Mouse (Mus musculus): ENCODE measurements around the gene Rgs11. TPM values are rescaled to one million over a fixed set of nuclear protein-coding genes. Genes with fewer than 3 reads are reported as not detected.
"Not testable (repeated sequence)": the region's sequence is repeated elsewhere in the genome, so short reads cannot be mapped to it uniquely, and the experiment has no call there.

The Rgs11 gene
- 1 to 10 TPM; 1.6 to 1.8 TPM for total RNA-seq (2021)

- intact Hi-C loops (cut with DNase I): no loop called here
- DNase-seq: peak in 1 of 2 experiments; percentile 46
Observed at GRCm38 (mm10) chr17:26202737-26203136, at the start of gene Rgs11. Rgs11 (plus strand) TSS chr17:26202951.

GRCm38 (mm10) chr17:26162736-26163135 is 40.0 kb upstream of the Rgs11 start:
- intact Hi-C loops (cut with DNase I): no loop called here
- no peak for DNase-seq

DNA sequence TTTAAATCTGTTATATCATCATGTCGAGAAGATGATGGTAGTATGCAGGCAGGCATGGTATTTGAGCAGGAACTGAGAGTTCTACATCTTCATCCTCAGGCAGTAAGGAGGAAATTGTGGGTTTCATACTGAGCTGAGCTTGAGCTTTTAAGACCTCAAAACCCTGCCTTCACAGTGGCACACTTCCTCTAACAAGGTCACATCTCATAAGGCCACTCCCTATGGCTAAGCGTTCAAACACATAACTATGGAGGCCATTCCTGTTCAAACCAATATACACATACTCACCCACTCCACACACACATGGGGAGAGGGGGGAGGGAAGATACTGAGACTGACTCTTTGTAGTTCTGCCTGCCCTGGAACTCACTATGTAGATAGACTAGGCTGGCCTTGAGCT is 34.7 kb upstream of the Rgs11 start:
- intact Hi-C loops (cut with DNase I): no loop called here

GRCm38 (mm10) chr17:26175248-26175647 is 27.5 kb upstream of the Rgs11 start:
- DNase-seq; intact Hi-C loops (cut with DNase I): not testable (repeated sequence)

More for the DNA sequence above, 34.7 kb upstream of the Rgs11 start:
- DNase-seq: no peak

DNA sequence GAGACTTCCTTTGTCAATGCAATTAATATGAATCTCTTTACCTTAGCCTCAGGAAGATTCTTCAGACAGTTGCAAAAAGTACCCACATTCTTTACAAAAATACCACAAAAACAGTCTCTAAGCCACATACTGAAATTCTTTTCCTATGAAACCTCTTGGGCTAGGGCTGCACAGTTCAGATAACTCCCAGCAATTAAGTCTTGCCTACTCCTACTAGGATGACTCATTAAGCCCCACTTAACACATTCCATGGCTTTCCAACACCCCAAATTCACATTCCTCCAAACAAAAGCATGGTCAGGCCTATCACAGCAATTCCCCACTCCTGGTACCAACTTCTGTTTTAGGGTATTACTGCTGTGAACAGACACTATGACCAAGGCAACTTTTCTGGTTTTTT is 24.1 kb upstream of the Rgs11 start:
- intact Hi-C loops (cut with DNase I): no loop called here
- DNase-seq: no peak

DNA sequence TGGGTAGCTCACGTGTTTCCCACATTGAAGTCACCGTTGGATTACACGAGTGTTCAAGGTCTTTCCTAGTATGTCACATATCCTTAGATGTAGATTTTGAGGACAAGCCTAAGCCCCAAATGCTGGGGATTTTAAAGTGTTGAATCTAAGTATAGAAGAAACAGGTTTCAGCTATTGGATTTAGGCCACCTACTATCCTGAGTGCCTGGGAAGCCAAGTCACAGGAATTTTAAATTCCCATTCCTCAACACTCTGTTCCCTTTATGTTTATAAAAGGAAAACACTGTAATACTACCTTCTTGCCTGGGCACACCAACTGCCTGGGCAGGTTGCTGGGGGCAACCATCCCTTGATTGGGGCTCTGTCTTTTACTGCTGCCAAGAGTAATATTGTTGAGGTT is 21.6 kb upstream of the Rgs11 start:
- DNase-seq: no peak
- intact Hi-C loops (cut with DNase I): no loop called here

DNA sequence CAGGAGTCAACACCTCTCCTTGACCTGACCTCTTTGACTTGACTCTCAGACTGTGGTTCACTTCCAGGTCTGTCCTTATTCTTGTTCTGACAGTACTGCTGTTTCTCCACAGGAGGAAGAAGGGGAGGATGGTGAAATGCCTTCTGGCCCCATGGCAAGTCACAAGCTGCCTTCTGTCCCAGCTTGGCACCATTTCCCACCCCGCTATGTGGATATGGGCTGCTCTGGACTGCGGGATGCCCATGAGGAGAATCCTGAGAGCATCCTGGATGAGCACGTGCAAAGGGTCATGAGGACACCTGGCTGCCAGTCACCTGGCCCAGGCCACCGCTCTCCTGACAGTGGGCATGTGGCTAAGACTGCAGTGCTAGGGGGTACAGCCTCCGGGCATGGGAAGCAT is 15.2 kb upstream of the Rgs11 start:
- intact Hi-C loops (cut with DNase I): no loop called here

GRCm38 (mm10) chr17:26188091-26188805 is 14.5 kb upstream of the Rgs11 start:
- no peak for DNase-seq
- intact Hi-C loops (cut with DNase I): no loop called here

More for the DNA sequence above, 15.2 kb upstream of the Rgs11 start:
- DNase-seq: no peak

- intact Hi-C loops (cut with DNase I); DNase-seq: not testable (repeated sequence)
Observed at GRCm38 (mm10) chr17:26191486-26191885, 11.3 kb upstream of the Rgs11 start.

GRCm38 (mm10) chr17:26192481-26193190 is 10.1 kb upstream of the Rgs11 start:
- intact Hi-C loops (cut with DNase I): no loop called here
- DNase-seq: no peak

DNA sequence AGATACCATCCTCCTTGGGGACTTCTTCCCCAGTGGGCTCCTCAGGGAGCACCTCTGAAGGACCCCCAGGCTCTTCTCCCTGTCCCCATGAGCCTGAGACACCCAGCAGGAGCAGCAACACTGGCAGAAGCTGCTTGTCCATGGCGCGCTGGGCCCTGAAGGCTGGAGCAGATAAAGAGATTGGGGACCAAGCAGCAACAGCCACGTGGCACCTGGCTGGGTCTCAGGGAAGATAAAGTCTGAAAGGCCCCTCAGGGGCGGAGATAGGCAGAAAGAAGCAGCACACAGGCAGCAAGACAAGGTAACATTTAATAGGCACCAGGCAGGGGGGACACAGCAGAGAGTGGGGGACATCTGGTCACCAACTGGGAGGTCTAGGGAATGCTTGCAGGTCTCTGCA is 3.9 kb upstream of the Rgs11 start, which contains the start of gene Pdia2:
Gene Pdia2 (minus strand): TSS at position 196 of the 400 bp plus-strand sequence.
- DNase-seq: no peak
- intact Hi-C loops (cut with DNase I): no loop called here

DNA sequence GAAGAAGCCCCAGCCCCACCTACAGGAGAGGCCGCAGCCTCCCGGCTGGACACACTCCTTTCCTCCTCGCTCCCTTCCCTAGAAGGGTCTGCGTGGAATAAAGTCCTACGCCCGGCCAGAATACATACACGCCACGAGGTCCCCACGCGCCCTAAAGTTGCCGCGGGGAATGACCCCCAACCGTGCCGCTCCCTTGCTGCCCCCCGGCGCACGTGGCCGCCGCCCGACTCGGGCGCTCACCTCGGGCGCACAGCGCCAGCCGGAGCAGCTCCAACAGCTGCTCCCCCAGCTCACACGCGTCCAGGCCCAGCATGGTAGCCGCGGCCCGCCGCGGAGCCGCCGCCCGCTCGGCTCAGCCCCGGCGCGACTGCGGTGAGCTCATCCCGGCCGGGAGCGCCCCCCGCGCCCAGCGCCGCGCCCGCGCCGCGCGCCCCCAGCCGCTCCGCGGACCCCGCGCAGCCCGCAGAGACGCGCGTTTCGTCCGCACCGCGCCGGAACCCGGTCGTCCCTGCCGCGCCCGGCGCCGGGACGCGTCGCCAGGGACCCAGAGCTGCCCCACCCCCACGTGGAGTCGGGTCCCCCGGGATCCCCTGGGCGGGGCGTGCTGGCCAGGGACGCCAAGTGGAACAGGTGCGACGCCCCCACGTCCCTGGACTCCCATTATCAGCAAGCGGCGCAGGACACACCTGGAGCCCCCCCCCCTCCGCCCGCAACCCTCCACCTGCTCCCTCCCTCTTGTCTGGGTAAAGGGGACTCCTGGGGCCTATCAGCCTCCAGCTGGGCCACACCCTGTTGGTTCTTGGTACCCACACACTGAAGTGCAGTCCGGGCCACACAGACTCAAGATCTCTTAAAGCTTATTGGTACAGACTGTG is 1.7 kb upstream of the Rgs11 start:
- intact Hi-C loops (cut with DNase I): no loop called here
- no peak for DNase-seq

GRCm38 (mm10) chr17:26201998-26202397 is 753 bp upstream of the Rgs11 start:
- intact Hi-C loops (cut with DNase I): no loop called here
- DNase-seq: no peak

DNA sequence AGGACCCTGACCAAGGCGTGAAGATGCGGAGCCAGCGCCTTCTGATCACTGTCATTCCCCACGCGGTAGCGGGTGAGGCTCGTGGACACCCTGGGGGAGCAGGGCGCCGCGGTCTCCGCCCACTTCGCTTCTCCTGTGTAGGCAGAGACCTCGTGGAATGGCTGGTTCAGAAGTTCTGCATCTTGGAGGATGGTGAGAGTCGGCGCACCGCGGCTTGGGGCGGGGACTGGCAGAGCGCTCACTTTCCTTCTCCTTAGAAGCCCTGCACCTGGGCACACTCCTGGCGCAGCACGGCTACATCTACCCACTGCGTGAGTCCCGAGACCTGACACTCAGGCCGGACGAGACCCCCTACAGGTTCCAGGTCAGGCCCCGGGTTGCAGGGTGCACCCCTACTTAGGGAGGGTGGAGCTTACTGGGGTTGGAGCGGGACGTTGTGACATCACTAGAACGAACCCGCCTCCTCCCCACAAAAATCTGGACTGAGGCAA is 615 bp downstream of the Rgs11 start:
- peak in 1 of 2 experiments; percentile 19 for DNase-seq

DNA sequence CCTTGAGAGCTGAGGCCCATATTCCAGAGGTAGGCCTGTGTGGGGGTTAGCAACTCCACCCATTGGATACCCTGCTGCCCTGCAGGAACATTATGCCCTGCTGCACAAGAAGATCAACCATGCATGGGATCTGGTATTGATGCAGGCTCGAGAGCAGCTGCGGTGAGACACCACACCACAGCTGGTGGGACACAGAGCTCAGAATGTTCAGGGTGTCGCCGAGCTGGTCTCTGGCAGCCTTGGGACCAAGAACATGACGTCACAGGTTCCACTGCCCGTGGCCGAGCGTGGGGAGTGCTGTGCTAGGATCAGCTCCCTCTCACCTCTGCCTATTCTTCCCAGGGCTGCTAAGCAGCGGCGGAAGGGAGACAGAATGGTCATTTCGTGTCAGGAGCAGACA is 2.0 kb downstream of the Rgs11 start:
- no peak for DNase-seq
- intact Hi-C loops (cut with DNase I): no loop called here

More for the DNA sequence above, 615 bp downstream of the Rgs11 start:
- intact Hi-C loops (cut with DNase I): no loop called here

DNA sequence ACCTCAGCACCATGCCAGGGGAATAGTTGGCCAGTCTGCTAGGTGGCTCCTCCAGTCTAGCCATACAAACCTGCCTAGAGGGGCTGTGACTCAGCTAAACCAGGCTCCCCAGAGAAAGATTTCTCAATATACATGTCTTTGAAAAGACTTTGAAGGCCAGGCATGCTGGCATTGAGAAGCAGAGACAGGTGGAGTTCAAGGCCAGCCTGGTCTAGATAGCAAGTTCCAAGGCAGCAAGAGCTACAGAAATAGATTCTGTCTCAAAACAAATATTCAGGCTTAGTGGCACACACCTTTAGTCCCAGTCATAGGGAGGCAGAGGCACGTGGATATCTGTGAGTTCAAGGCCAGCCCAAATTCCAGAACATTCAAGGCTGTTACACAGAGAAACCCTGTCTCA is 3.6 kb downstream of the Rgs11 start:
- intact Hi-C loops (cut with DNase I): no loop called here
- no peak for DNase-seq

GRCm38 (mm10) chr17:26207686-26208085 is 4.9 kb downstream of the Rgs11 start, which contains the start of gene Arhgdig:
Arhgdig (minus strand) TSS chr17:26207786.
- no peak for DNase-seq
- intact Hi-C loops (cut with DNase I): no loop called here

DNA sequence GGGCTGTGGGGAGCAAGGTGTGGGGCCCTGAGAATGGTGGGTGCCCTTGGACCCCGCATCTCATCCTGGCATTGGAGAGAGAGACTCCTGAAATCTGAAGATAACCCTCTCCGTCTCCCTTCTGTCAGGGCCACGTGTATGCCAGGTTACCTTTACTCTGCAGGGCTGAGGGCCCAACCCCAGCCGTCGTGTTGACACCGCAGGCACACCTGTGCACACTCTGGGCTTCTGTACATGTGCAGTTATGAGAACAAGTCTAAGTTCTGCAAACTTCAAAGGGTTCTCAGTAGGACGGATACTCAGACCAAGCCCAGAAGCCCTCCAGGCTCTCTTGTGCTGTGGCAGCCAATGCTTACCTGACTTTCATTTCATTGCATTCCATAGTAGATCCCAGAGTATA is 9.5 kb downstream of the Rgs11 start:
- intact Hi-C loops (cut with DNase I): no loop called here
- no peak for DNase-seq

- no peak for DNase-seq
- intact Hi-C loops (cut with DNase I): no loop called here
Observed at GRCm38 (mm10) chr17:26212681-26213080, 9.9 kb downstream of the Rgs11 start.

- intact Hi-C loops (cut with DNase I): no loop called here
- no peak for DNase-seq
Observed at GRCm38 (mm10) chr17:26221508-26221907, 18.8 kb downstream of the Rgs11 start.

- intact Hi-C loops (cut with DNase I): no loop called here
Observed at GRCm38 (mm10) chr17:26225150-26225549, 22.4 kb downstream of the Rgs11 start.

More at GRCm38 (mm10) chr17:26225150-26225549, 22.4 kb downstream of the Rgs11 start:
- no peak for DNase-seq
